Mouse (Mus musculus) embryonic facial prominence, embryonic 10.5 days (tissue): ENCODE data around the gene Spata25. TPM values are rescaled to one million over a fixed set of nuclear protein-coding genes. Genes with fewer than 3 reads are reported as not detected.
"Not testable (repeated sequence)": the region's sequence is repeated elsewhere in the genome, so short reads cannot be mapped to it uniquely, and the experiment has no call there.

ENCODE experiments used
- DNase-seq: peaks from one replicate; pipeline ENCODE4 v3.0.0-alpha.2; 2017; ENCODE audit warnings: low spot score
- H3K27ac ChIP-seq: fragments of 300-500 bp; sonication (generic); replicated peaks from 2 replicates; pipeline ENCODE4 v1.5.1; 2016; ENCODE audit warnings: mild to moderate bottlenecking
- H3K27me3 ChIP-seq: fragments of 300-500 bp; sonication (generic); replicated peaks from 2 replicates; pipeline ENCODE4 v1.6.1; 2016; ENCODE audit warnings: low read depth, mild to moderate bottlenecking; ENCODE audit not compliant: poor library complexity, severe bottlenecking
- H3K36me3 ChIP-seq: fragments of 300-500 bp; sonication (generic); replicated peaks from 2 replicates; pipeline ENCODE4 v1.6.1; 2016; ENCODE audit warnings: mild to moderate bottlenecking, moderate library complexity
- H3K4me1 ChIP-seq: fragments of 300-500 bp; sonication (generic); 2 replicates; pipeline ENCODE4 v1.6.1; 2016
- H3K4me3 ChIP-seq: fragments of 300-500 bp; sonication (generic); 2 replicates; pipeline ENCODE4 v1.5.1; 2016; ENCODE audit warnings: mild to moderate bottlenecking, moderate library complexity
- H3K9me3 ChIP-seq: fragments of 300-500 bp; sonication (generic); 2 replicates; pipeline ENCODE4 v1.6.1; 2016; ENCODE audit warnings: mild to moderate bottlenecking
- WGBS: fragments of 180-500 bp; shearing (Covaris S2); methylation state at CpG from one replicate; pipeline ENCODE4 v1.1.7; 2016; 5-methylcytosine and 5-hydroxymethylcytosine counted together
- polyA plus RNA-seq: library from polyadenylated mRNA; unstranded; fragments of >200 nt; fragmentation: Nextera tagmentation; extraction: Ambion mirVana; gene quantifications from 2 replicates; pipeline ENCODE4 v1.2.1, GENCODE M21; 2016

Spata25 gene
- not detected in 2 replicates for polyA plus RNA-seq

DNA sequence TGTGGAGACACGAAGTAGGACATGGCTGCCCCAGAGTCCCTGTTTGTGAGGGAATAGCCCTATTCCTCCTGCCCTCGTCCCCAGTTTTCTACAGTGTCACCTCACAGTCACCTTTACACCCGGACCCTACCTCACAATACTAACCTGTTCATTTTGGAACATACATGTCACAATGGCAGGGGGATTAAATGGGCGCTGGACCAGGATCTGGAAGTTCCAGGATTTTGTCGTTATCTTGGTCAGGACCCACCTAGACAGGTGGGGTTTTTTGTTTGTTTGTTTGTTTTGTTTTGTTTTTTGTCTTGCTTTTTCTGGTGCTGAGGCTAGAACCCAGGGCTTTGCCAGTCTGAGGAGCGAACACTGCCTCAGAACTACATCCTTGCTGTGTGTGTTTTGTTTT, at the start of gene Spata25:
Gene Spata25, minus strand, starts transcription at position 101 of the 400 bp plus-strand sequence.
- DNase-seq, result no peak
- Histone ChIP-seq H3K4me3 (no peak within 1 kb of the TSS), H3K27ac (no peak within 1 kb of the TSS), H3K36me3 (peaks cover 50% of the 10 kb centered on the region), H3K9me3 (no peaks in the 10 kb centered on the region), H3K4me1 (peaks cover 18% of the 10 kb centered on the region), H3K27me3 (no peaks in the 10 kb centered on the region)
- WGBS, result 87% methylated on average over 6 of the region's 6 CpGs

DNA sequence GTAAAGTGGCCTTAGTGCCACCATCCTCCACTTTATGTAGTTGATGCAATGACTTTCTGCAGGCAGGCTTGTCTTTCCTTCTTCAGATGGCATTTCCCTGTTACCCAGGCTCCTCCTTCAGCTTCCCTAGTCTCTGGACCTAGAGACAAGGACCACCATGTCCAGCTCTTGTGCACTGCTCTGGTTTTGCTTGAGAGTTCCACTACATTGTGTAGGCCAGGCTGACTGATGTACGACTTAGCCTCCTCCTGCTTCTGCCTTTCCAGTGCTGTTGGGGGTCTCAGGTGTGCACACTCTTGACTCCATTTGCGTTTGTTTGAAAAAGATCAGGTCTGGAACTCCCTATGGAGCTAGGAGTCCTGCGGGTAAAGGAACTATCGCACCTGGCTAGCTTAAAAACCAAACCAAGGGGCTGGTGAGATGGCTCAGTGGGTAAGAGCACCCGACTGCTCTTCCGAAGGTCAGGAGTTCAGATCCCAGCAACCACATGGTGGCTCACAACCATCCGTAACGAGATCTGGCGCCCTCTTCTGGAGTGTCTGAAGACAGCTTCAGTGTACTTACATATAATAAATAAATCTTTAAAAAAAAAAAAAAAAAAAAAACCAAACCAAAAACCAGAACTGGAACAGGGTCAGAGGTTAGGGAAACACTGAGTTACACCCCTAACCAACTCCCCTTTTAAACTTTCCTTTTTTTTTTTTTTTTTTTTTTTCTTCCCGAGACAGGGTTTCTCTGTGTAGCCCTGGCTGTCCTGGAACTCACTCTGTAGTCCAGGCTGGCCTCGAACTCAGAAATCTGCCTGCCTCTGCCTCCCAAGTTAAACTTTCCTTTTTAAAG, 49.3 kb upstream of the Spata25 start:
- not testable (repeated sequence) for DNase-seq, H3K9me3 ChIP-seq, H3K27ac ChIP-seq, H3K27me3 ChIP-seq
- peak overlapping the region; percentile 90 for H3K4me3 ChIP-seq
- peaks cover 10% of the 10 kb centered on the region for H3K36me3 ChIP-seq
- H3K4me1 ChIP-seq, result peaks cover 40% of the 10 kb centered on the region
- 72% methylated on average over 11 of the region's 11 CpGs for WGBS

DNA sequence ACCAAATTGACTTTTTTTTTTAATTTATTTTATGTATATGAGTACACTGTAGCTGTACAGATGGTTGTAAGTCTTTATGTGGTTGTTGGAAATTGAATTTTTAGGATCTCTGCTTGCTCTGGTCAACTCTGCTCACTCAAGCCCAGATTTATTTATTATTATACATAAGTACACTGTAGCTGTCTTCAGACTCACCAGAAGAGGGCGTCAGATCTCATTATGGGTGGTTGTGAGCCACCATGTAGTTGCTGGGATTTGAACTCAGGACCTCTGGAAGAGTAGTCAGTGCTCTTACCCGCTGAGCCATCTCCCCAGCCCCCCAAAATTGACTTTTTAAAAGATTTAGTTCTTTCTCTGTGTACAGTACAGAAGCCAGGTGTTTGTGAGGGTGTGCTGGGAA, 47.3 kb upstream of the Spata25 start:
- not testable (repeated sequence) for H3K36me3 ChIP-seq, DNase-seq, H3K4me3 ChIP-seq, H3K9me3 ChIP-seq, H3K27ac ChIP-seq, H3K27me3 ChIP-seq
- WGBS, result 46% methylated on average over 2 of the region's 2 CpGs
- peaks cover 36% of the 10 kb centered on the region for H3K4me1 ChIP-seq

DNA sequence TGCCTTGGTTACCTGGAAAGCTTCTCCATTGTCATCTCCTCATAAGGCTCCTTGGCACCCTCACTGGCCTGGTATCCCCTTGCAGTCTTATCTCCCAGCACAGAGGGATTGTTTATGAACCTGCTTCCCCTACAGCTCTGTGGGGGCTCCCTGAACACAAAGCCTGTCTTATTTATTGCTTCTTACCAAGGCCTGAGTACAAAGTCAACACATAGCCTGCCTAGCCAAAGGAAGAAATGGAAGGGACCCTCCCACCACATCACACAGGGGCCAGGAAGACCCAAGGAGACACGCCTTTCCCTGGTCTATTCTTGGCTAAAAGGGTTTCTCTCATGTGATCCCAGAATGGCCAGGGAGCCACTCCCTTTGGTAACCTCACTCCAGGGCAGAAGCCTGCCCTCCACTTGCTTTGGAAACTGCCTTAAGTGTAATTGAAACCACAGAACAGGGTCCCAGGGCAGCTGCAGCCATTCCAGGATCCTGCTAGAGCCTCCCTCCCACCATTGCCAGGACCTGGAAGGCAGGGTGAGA, 46.0 kb upstream of the Spata25 start:
- 36% methylated on average over 1 of the region's 1 CpGs for WGBS

DNA sequence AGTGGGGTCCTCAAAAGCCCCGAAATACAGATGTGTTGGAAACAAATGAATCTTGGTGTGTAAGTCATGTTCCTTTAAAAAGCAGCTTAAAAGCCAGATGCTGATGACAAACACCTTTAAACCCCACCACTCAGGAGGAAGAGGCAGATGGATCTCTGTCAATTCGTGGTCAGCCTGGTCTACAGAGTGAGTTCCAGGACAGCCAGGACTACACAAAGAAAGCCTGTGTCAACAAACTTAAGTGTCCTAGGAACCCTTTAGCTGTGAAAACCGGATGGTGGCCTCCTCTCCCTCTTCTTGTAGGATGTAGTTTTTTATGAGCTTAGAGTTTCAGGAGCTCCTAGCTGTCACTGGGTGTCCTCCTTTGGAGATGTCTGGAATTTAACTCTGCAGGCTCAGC, 45.3 kb upstream of the Spata25 start:
- no peak for DNase-seq
- Histone ChIP-seq H3K4me1 (peaks cover 26% of the 10 kb centered on the region), H3K27ac (no peak overlapping the region), H3K9me3 (no peaks in the 10 kb centered on the region), H3K36me3 (peaks cover 9% of the 10 kb centered on the region), H3K4me3 (no peak overlapping the region), H3K27me3 (no peaks in the 10 kb centered on the region)
- 74% methylated on average over 3 of the region's 3 CpGs for WGBS

More for the DNA sequence above, 46.0 kb upstream of the Spata25 start:
- no peak overlapping the region; the same call in 1 of the 2 replicates for H3K4me3 ChIP-seq
- H3K27ac ChIP-seq, result peak overlapping the region; percentile 60
- H3K27me3 ChIP-seq, result no peaks in the 10 kb centered on the region
- no peak for DNase-seq
- H3K9me3 ChIP-seq, result no peaks in the 10 kb centered on the region
- H3K4me1 ChIP-seq, result peaks cover 28% of the 10 kb centered on the region
- peaks cover 9% of the 10 kb centered on the region for H3K36me3 ChIP-seq

DNA sequence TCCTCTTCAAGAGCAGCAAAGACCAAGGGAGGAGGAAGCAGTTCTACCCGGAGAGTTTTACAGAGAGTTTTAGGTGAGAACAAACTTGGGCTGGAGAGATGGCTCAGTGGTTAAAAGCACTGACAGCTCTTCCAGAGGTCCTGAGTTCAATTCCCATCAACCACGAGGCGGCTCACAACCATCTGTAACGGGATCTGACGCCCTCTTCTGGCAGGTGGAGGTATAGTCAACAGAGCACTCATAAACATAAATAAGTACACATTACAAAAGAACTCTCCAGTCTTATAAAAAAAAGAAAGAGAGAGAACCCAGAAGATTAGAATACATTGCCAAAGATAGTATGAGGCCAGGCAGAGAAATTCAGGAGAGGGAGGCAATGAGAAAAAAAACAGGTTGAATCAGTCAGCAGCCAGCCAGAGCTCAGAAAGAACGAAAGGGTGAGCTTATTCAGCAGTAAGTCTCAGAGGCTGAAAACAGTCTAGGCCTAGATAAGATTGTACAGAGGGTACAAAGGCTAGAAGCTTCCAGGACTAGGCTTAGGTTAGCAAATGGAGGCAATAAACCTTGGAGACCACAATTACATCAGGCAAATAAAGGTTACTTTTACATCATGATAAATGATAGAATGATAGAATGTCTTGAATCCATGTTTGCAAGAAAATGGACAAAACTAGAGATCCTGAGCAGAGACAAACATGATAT, 43.4 kb upstream of the Spata25 start:
- peaks cover 16% of the 10 kb centered on the region for H3K4me1 ChIP-seq
- no peak for DNase-seq
- no peaks in the 10 kb centered on the region for H3K36me3 ChIP-seq
- WGBS, result 52% methylated on average over 6 of the region's 6 CpGs
- H3K9me3 ChIP-seq, result no peaks in the 10 kb centered on the region
- no peaks in the 10 kb centered on the region for H3K27me3 ChIP-seq
- no peak overlapping the region for H3K4me3 ChIP-seq
- no peak overlapping the region for H3K27ac ChIP-seq

DNA sequence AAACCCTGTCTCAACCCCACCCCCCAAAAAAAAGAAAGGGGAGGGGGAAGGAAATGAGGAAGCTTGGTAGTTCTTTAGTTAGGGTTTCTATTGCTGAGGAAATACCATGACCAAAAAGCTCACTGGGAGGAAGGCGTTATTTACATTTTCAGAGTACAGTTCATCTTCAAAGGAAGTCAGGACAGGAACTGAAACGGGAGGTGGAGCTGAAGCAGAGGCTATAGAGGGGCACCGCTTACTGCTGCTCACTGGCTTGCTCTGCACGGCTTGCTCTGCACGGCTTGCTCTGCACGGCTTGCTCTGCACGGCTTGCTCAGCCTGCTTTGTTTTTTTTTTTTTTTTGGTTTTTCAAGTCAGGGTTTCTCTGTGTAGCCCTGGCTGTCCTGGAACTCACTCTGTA, 40.2 kb upstream of the Spata25 start:
- Histone ChIP-seq H3K36me3 (no peaks in the 10 kb centered on the region), H3K9me3 (no peaks in the 10 kb centered on the region), H3K27me3 (no peaks in the 10 kb centered on the region), H3K4me3 (no peak overlapping the region), H3K27ac (no peak overlapping the region), H3K4me1 (no peaks in the 10 kb centered on the region; the same call in 1 of the 2 replicates)
- WGBS, result 85% methylated on average over 7 of the region's 7 CpGs
- DNase-seq, result no peak

DNA sequence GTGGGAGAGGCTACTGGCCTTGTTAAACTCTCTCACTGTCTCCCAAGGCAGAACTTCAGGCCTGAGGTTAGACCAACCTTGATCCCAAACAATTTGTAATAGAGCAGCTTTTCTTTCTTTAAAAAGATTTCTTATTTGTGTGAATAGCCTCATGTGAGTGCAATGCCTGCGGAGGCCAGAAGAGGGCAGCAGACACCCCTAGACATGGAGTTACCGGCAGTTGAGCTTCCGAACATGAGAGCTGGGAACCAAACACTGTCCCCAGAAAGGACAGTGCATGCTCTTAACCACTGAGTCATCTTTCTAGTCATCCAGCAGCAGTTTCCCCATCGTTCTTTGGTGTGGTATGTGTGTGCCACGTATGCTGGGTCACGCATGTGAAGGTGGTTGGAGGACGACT, 39.2 kb upstream of the Spata25 start:
- 89% methylated on average over 7 of the region's 7 CpGs for WGBS
- Histone ChIP-seq H3K27ac (no peak overlapping the region), H3K27me3 (no peaks in the 10 kb centered on the region), H3K4me1 (peaks cover 3% of the 10 kb centered on the region), H3K9me3 (no peaks in the 10 kb centered on the region), H3K36me3 (no peaks in the 10 kb centered on the region), H3K4me3 (no peak overlapping the region)
- no peak for DNase-seq

DNA sequence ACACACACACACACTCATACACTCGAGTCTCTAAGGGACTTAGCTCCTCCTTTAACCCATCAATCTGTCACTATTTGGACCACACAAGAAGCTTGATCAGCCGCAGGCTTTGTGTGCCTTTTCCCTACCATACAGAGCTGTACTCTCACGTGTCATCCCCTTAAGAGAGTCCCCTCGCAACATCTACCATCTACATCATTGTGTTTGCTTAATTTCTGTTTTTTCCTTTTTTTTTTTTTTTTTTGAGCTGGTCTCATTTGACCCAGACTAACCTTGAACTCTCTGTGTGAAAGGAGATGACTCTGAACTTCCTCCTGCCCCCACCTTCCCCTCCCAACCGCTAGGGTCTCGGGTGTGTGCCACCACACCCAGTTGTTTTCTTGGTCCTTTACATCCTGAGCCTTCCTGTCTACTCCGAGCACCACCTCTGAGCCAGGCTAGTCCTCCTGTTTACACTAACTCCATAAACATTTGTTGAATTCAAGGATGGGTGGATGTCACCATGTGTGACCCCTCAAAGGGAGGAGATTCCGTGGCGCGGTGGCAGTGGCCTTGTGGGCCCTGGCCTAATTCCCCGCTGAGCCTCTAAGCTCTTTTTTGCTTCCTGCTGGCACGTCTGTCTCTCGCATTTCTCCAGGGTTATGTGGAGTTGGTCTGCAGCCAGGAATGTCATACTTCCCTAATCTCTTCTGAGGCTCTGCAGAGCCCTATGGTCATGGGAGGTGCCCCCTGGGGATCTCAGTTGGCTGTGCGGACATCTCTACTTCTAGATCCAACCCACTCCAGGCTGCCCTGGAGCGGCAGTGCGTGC, 38.6 kb upstream of the Spata25 start:
- no peak overlapping the region for H3K27ac ChIP-seq
- WGBS, result 66% methylated on average over 16 of the region's 16 CpGs
- H3K4me1 ChIP-seq, result peaks cover 9% of the 10 kb centered on the region
- DNase-seq, result no peak
- no peak overlapping the region for H3K4me3 ChIP-seq
- no peaks in the 10 kb centered on the region for H3K36me3 ChIP-seq
- no peaks in the 10 kb centered on the region for H3K27me3 ChIP-seq
- no peaks in the 10 kb centered on the region for H3K9me3 ChIP-seq

DNA sequence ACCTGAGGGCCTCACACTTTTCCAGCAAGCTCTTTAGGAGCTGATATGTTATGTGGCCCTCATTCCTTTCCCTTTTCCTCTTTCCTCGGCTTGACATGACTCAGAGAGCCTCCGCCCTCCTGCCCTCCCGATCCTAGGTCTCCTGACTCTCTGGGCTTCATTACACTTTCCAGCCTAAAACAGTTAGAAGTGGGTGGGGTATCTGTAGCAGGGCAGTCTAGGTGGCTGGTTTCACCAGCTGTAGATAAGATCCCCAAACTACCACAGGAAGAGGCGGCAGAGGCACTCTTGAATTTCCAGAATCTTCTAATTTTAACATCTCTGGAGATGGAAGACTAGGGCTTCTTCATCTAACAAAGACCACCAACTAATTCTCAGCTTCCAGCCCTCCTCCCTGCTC, 36.3 kb upstream of the Spata25 start:
- 81% methylated on average over 4 of the region's 4 CpGs for WGBS

DNA sequence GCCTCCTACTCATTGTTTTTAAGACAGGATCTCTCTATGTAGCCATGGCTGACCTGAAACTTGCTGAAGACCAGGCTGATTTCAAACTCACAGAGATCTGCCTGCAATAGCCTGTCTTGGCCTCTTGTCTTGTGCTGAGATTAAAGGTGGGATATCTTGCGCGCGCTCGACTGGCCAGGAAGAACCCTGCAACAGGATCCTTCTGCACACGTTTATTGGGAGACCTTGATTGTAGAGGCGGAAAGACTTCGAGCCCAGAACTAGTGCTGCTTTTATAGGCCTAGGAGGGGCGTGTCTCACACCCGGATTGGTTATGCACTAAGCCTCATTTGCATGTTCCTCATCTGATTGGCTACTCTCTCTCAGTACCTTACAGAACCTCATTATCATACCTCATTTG, 35.1 kb upstream of the Spata25 start:
- H3K36me3 ChIP-seq, H3K9me3 ChIP-seq, H3K27ac ChIP-seq, DNase-seq, H3K4me3 ChIP-seq: not testable (repeated sequence)
- 93% methylated on average over 9 of the region's 9 CpGs for WGBS
- Histone ChIP-seq H3K27me3 (peaks cover 24% of the 10 kb centered on the region), H3K4me1 (peaks cover 29% of the 10 kb centered on the region)

More for the DNA sequence above, 36.3 kb upstream of the Spata25 start:
- DNase-seq, result no peak
- H3K4me3 ChIP-seq, result no peak overlapping the region
- no peaks in the 10 kb centered on the region for H3K36me3 ChIP-seq
- H3K9me3 ChIP-seq, result no peaks in the 10 kb centered on the region
- no peak overlapping the region for H3K27ac ChIP-seq
- peaks cover 19% of the 10 kb centered on the region for H3K4me1 ChIP-seq
- H3K27me3 ChIP-seq, result peaks cover 14% of the 10 kb centered on the region

DNA sequence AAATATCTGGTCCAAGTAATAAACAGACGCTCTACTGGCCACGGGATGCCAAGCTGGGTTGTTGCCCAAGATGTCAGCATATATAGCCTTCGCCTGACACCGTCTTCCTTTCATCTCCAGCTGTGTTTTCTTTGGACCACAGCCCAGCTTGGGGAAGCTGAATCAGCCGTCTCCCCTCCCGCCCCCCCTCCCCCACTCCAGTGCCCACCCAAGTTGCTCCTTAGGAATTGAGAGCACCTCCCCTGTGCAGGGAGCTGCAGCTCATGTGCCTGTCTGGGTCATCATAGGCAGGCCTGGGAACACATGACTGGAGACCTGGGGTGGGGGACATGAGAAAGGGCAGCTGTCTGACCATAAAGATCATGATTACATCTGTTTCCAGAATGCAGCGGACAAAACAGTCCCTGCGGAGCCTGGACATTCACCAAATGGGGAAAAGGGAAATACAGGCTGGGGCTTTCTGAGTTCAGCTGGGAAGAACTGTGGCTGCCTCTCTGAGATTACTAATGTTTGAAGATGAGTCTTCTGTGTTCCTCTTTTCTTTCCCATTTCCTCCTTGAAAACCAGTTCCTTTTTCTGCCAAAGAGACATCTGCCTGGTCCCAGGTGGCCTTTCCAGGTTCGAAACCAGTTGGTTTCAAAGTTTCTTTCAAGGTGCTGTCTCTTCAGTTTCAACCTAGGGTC, 34.0 kb upstream of the Spata25 start:
- no peak overlapping the region for H3K4me3 ChIP-seq
- peak; percentile 66 for DNase-seq
- H3K27me3 ChIP-seq, result peaks cover 35% of the 10 kb centered on the region
- no peaks in the 10 kb centered on the region for H3K9me3 ChIP-seq
- H3K27ac ChIP-seq, result no peak overlapping the region; the same call in 1 of the 2 replicates
- peaks cover 40% of the 10 kb centered on the region for H3K4me1 ChIP-seq
- H3K36me3 ChIP-seq, result no peaks in the 10 kb centered on the region
- WGBS, result 59% methylated on average over 9 of the region's 9 CpGs
